Mouse (Mus musculus) adipocyte (in vitro differentiated cells): Measurements from ENCODE around the gene Map3k9.

ENCODE experiments used
- DNase-seq: peaks from one replicate; pipeline ENCODE4 v3.0.0-alpha.2; 2016; ENCODE audit warnings: low spot score

The Map3k9 gene

DNA sequence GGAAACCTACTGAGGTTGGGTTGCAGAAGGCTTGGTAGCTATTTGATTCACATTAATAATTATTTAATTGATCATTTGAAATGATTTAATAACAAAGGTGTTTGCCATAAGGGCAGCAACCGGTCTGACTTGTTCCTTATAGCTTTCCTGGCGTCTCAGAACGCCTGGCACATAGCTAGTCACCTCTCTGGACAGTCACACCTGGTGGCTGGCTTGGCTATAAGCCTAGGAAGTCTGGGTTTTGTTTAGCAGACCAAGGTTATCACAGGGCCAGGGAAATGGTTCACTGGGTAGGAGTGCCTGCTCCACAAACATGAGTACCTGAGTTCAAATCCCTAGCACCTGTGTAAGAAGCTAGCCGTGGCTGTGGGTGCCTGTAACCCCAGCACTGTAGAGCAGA is 2.3 kb upstream of the Map3k9 start:
- no peak for DNase-seq

DNA sequence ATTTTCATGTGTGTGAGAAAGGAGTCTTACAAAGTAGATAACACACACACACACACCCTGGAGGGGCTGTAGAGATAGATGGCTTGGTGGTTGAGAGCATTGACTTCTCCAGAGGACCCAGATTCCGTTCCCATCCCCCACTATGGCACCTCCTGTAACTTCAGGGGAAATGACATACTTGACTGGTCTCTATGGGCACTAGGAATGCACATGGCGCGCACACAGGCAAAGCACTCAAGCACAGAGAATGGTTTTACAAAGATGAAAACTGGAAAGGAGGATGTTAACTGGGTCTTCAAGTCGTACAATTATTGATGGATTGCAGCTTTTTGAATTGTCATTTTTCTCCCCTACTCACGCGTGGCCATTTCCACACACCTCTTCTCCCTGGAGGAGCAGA is 1.6 kb upstream of the Map3k9 start:
- DNase-seq, result no peak

DNA sequence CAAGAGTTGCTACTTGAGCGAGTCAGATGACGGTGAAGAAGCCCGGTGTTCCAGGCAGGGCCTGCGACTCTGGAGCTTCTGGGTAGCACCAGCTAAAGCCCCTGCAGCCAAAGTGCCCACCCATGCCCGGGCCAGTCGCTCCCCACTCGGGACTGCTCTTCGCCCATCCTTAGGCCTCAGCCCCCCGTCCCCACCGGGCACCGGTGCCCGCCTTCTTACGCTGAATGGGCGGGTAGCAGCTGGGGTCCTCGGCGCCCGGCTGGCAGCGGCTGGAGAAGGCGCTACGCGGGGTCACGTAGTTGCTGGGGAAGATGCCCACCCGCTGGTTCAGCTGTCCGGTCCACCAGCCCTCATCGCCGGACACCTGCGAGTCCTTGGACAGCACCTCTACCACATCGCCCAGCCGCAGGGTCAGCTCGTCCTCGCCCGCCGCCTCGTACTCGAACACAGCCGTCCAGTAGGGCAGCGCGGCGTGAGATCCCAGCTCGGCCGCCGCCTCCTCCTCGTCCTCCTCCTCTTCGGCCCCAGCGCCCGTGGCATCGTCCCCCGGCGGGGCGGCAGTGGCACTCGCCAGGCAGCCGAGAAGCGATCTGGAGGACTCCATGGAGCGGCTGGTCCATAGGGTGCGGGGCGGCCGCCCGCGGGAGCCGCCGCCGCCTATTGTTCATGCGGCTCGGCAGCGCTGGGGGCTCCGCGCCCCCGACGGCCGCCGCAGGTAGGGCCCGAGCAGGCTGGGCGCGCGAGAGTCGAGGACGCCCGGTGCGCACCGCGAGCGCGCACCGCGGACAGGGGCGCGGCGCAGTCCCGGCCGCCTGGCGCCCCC is 493 bp downstream of the Map3k9 start:
- DNase-seq, result no peak

DNA sequence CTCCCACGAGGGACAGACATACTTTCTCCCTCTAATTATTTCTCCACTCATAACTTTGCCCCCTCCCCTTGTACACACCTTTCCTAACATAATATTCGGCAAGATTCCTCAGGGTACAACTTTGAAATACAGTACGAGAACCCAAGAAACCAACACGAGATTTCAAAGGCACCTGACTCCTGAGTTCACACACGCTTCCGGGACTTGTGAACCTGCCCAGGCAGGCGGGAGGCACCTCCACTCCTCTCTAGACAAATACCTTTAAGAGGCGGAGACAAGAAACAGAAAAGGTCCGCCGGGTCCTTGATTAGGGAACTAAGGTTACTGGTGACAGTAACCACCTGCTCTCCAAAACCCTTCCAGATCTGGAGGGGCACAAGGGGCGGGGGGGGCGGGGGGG is 1.1 kb downstream of the Map3k9 start:
- DNase-seq, result no peak

DNA sequence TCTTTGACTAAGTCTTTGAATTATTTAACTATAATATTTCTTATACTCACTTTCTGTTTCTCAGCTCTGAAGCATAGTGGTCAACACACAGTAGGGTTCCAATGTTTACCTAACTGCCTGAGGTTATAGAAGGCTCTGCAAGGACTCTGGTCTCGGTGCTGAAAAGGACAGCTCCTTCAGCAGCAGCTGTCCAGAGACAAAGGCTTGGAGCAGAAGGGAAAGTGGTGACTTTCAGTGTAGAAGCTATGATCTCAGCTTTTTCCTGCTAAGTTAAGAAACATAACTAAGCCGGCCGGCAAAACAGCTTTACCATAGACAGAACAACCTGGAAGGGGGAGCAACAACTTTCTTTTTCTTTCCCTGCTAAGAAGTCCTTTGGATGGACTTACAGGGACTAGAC is 4.8 kb downstream of the Map3k9 start:
- DNase-seq, result peak; percentile 60

DNA sequence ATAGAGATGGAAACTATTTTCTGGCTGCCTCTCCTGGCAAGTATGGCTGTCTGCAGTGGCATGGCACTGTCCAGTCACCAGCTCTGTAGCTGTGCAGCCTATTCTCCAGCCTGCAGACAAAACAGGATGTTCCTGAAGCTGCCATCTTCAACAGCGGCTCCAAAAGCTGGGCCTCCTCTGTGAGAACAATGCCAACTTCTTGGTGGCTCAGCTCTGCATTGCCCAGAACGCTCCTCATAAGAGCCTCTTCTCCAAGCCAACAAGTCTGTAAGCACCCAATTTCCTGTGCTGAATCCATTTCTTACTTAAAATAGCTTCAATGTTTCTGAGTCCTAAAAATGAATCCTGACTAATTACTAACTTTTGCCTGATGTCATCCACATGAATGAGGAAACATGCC is 5.3 kb downstream of the Map3k9 start:
- DNase-seq, result no peak

DNA sequence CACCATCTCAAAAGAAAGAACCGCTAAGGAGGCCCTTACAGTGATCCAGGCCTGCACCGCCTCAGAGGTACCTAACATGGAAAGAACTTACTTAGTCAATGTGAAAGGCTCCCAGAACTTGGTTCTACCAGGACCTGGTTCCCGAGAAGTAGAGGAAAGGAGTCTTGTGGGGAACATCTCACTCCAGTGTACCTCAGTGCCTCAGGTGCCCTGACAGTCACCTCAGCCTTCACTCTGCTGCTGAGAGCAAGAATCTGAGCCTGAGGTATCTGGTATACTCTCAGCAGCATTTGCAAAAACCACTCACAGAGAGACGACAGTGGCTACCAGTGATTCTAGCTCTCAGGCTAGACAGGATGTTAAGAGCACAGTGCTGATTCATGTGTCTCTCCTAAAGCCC is 6.8 kb downstream of the Map3k9 start:
- DNase-seq, result no peak

DNA sequence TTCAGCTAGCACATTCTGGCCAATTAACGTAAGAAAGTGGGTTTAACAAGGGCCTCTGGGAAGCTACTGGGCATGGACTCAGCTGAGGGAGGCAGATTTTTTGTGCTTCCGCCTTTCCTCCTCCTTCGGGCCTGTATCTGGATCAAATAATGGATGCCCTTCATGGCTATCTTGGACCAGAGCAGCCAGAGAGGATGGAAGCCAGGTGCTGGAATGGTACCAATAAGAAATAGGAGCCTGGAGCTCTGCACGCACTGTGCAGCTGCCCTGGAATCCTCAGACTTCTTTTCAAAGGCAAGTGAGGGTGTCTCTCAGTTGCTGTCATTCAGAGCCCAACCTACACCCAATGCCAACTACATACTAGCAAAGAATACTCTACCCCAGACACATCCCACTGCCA is 11.5 kb downstream of the Map3k9 start:
- no peak for DNase-seq

DNA sequence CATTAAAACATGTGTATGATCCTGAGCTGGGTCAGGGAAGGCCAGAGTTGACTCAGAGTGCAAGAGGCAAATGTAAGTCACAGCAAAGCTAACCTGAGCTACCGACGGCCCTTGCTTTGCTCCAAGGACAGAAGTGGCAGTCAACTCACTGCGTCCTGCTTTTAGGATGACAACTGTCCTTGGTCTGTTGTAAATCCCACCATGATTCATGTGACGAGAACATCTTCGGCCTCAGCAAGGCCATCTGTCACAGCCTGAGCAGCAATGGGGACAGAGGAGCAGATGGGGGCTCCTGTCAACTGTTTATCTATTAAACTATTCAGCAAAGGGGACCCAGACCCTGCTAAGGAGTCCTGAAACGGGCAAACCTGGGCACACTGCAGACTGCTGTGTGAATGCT is 15.6 kb downstream of the Map3k9 start:
- no peak for DNase-seq

DNA sequence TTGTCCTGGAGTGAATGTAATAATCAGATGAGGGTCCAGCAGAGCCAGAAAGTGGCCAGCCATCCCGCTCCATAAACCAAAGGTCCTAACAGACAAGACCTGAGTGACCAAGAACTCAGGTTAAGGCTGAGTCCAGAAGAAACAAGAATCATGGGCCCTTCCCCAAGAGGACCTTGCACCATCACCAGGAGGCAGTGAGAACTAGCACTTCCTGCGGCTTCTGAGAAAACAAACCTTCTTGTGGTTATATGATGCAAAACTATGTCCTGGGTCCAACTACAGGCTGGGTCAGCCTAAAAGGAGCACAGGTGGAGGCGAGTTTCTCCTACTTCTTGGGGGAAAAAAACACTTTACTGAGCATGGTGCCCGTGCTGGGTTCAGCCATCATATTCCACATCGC is 16.6 kb downstream of the Map3k9 start:
- no peak for DNase-seq

DNA sequence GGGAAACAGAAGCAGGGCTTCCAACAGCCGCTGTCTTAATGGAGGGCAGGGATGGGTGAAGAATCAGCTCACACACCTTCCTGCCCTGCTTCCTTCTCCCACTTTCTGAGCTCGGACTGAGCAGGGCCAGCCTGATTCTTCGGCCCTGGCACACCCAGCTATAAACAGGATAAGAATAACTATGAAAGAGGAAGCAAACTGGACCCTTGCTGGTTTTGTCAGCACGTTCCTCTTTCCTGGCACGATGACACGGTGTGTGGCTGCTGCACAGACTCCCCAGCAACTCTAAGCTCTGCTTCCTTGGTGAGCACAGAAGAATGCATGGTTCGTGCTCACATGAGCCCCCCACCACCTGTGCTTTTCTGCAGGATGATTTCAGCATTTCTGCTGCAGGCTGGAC is 26.3 kb downstream of the Map3k9 start:
- no peak for DNase-seq

DNA sequence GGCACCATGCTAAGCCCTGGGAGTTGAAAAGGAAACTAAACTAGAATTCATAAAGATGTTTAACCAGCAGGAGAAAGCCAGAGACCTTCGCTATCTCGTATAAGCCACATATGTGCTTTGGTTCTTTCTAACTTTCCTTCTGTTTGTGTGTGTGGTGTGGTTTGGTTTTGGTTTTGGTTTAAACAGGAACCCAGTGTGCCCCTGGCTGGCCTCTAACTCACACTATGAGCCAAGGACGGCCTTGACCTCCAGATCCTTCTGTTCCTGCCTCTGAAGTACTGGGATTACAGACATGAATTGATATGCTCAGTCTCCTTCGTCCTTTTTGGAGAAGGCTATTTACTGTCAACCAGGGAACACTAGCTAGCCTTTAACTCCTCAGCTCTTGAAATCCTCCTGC is 29.9 kb downstream of the Map3k9 start:
- no peak for DNase-seq

DNA sequence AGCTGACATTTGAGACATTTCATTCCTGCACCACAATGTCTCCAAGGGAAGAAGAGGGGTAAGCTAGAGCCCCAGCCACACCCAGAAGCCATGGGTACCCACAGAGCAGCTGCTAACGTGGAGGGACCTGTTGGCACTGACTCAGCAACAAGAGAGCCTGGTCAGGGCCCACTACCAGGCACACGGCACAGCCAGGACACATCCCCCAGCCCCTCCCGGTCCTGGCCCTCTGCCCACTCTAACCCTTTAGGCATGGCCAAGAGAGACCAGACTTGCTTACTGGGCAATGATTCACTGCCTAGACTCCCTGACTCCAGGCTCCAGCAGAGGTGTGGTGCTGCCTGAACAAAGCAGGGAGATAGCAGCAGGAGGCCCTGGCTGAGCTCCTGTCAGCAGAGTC is 32.1 kb downstream of the Map3k9 start:
- no peak for DNase-seq

DNA sequence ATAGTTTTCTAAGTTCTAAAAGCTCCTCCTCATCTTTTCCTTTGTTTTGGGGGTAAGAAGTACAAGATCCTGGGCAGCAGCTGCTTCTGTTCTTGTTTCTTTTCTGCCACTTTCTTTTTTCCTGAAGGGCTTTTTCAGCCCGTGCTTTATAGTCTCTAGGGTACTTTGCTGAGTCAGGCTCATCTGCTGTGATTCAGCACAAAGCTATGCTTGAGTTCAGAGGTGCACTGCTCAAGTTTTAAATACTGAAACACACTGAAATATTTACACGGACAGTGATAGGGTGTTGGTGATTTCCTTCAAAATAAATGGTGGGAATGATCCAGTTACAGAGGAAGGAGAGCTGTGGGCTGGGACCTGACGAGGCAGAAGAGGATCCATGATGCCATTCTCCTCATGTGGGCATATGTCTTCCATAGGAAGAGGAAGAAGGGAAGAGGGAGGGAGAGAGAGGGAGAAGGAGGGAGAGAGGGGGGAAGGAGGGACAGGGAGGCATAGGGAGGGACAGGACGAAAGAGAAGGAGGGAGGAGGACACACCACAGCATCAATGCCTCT is 32.9 kb downstream of the Map3k9 start:
- peak; percentile 10 for DNase-seq

DNA sequence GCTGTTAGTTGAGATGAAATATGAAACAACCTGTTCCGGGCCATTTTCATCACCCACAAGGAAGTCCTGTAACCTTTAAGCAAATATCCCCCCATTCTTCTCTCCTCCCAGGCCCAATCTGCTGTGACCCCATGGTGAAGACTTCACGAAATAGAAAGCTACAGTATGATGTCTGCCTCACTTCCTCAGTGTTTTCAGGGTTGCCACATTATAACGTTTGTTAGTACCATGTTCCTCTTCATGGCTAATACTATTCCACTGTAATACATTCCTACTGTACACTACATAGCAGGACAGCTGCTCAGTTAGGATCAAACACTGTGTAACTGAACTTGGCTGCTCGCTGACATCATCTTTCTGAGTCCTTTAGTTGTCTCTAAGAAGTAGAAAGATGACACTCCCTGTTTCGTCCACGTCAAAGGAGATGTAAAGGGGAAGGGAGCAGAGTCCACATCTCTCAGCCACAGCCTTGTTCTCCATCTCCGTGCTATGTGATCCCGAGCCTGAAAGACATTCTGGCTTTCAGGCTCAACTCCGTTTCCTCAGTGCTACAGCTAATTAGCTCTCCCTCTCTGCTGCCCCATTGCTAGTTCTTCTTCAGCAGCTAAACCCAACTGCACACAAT is 34.5 kb downstream of the Map3k9 start:
- no peak for DNase-seq

DNA sequence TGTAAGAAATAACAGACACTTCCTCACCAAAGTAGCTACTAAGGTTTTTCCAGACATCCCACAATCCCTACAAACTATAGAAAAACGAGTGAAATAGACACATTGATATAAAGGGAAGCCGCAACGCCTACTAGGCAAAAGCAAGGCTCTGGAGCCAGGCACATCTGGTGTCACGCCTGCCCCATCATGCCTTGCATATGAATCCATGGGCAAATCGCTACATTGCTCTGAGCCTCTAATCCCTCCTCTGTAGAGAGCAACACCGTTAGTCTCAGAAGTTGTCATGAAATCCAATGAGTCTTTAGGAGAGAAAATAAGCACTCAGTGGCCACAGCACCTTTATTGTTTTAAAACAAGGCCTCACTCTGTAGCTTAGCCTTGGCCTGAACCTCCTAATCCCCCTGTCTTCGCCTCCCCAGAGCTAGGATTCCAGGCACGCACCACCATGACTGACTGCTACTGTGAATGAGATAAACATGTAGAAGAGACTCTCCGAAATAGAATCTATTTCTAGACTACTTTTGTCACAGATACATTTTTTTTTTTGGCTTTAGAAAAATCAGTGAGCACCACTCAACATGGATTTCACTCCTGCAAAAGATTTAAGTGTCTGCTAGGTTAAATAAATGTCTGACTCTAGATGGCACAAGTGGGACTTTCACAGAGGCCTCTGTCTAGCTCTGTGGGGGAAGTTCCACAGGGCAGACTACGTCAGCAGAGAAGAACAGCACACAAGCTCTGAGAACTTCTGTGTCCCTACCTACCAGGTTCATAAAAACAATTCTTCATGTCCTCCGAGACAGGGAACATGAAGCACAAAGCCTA is 45.5 kb downstream of the Map3k9 start:
- DNase-seq, result no peak

DNA sequence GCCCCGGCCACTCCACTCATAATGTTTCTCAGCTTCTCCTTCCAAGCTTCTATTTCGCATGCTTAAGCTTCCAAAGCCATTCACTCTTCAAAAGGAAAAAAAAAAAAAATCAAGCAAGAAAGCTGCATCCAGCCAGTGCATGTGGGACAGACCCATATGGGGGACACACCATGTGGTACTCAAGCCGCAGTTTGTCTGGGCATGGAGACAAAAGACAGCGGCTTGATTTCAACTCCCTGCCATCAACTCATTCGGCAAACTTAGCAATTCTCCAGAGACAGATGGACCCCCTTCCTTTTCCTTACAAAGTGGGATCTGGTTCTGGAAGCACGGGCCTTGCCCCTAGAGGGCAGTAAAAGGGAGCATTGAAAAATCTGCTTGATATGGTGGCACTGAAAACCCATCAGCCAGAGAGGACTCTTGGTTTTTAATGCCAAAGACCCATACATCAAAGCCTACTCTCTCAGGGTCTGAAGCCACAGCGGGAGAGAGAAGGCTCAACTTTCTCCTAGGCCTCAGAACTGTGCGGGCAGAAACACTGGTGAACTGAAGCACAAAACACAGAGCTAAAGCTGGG is 54.6 kb downstream of the Map3k9 start:
- no peak for DNase-seq

DNA sequence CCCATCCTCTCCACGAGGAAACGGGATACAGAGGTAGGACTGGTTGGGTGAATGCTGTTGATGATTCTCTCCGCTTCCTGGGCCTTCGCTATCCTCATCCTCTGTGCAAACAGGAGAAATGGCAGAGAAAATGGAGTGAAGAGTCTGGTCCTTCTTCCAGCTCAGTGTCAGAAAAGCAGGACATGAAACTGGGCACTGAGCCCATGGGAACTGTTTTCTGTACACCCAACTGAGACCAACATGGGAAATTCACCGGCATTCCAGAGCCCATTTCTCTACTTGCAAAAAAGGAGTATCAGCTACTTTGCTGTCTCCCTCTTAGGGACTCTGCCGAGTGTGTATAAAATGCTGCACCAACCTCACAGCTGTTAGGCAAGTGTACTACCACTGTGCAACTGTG is 56.2 kb downstream of the Map3k9 start:
- no peak for DNase-seq

DNA sequence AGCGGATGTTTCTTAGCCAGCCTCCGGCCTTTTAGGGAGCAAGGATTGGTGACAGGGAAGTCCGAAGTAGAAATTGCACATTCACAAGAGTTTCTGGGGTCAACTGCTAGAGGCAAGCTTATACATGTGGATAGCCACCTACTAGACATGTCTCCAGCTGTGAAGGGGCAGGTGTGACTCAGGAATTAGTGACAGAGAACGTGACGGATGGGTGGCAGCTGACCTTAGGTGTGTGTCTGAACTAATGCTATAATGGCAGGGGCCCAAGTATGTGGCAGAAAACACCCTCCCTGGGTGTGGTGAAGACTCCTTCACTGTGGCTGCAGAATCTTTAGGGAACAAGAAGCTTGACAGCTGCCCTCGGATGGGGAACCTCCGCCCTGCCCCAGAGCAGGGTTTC is 57.6 kb downstream of the Map3k9 start:
- DNase-seq, result no peak

DNA sequence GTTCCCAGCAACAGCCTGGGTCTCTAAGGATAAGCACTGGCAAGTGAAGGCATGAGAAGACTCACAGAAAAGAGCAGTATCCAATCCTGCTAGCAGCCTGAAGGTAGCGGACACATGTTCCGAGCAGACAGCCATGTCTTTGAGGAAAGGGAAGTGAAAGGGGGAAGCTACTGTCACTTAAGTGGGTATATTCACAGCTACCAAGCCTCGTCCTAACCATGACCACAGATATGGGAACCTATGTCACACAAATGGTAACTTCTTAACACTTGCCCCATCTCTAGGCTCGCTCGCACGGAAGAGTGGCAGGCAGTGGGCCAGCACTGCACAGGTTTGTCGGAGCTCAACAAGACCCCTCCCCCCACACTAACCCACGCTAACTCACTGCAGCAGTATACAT is 61.3 kb downstream of the Map3k9 start:
- DNase-seq, result no peak

DNA sequence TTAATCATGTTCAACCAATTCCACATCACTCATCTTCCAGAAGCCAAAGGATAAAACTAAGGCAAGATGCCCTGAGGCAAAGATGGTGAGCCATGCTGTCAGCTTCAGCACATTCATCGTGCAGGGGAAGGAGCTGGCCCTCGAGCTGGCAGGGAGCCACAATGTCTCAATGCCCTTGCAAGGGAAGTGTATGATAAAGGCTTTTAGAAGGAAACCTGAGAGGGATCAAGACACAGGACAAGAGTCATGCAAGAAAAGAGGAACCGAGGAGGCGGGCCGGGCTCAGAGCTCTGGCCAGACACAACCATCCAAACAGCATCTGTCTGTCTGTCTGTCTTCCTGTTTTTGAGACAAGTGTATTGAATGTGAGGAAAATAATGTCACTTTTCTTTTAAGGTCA is 61.8 kb downstream of the Map3k9 start:
- DNase-seq, result no peak

DNA sequence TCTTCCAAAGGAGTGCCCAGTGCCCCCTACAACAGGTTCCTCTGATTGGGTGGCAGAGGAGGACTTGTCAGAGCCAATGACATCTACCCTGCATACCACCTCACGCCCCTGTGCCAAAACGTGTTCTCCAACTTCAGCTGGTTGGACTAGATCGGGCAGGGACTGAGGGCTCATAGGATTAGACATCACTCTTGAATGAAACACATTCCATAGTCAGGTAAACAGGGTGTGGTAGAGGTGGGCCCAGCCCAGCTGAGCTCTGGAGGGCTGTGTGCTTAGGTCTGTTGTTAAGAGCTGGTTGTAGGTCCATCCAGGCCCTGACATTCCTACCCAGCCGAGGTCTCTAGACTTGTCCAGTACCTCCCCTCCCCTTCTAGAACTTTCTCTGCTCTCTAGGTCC is 68.4 kb downstream of the Map3k9 start:
- no peak for DNase-seq
